10 mouse cellular contexts compared by ENCODE assay signal in genomic region chr7:100215976-100216375, GRCm38 (mm10). TPM values are rescaled to one million over a fixed set of nuclear protein-coding genes. Genes with fewer than 3 reads are reported as not detected.
DNase-seq lines count a peak whose midpoint lies in the region; ATAC-seq lines count a peak whose summit lies in the region.
"Had no signal": no experiment of that assay in that cellular context is flagged by ENCODE, and none has a peak within 500 bp of the region (broad histone marks: within the 10 kb centered on the region; RNA-seq: fewer than 3 reads in every experiment).

No protein-coding gene starts in this region.

- no peaks in the 10 kb centered on the region for H3K9me3 ChIP-seq in forebrain, embryonic 13.5 days (replicated peaks)
- H3K9me3 ChIP-seq in forebrain, embryonic 11.5 days (ENCODE audit: control insufficient read depth, low read length): no peaks in the 10 kb centered on the region
- H3K9me3 ChIP-seq in neural tube, embryonic 11.5 days (ENCODE audit: control insufficient read depth, low read length): no peaks in the 10 kb centered on the region
- no peaks in the 10 kb centered on the region for H3K9me3 ChIP-seq in neural tube, embryonic 14.5 days (ENCODE audit: control insufficient read depth, low read length)
- H3K9me3 ChIP-seq: limb, embryonic 13.5 days had no signal

- no peak overlapping the region for H3K27ac ChIP-seq in forebrain, embryonic 13.5 days
- H3K27ac ChIP-seq in forebrain, embryonic 11.5 days (ENCODE audit: low read depth, low read length): no peak overlapping the region
- 0 out of 2 replicates have a peak overlapping the region, but pooled peaks have one; percentile 49 for H3K27ac ChIP-seq in neural tube, embryonic 11.5 days (ENCODE audit: low read depth, low read length)
- H3K27ac ChIP-seq in neural tube, embryonic 14.5 days (ENCODE audit: low read depth, low read length): no peak overlapping the region; the same call in 1 of the 2 replicates
- H3K27ac ChIP-seq: limb, embryonic 13.5 days had no signal

- H3K4me2 ChIP-seq in forebrain, embryonic 13.5 days: 0 out of 2 replicates have a peak overlapping the region, but pooled peaks have one; percentile 6
- H3K4me2 ChIP-seq in forebrain, embryonic 11.5 days (ENCODE audit: low read depth, low read length, severe bottlenecking): no peak overlapping the region
- H3K4me2 ChIP-seq in neural tube, embryonic 11.5 days (ENCODE audit: low read depth): peak overlapping the region; percentile 14; the same call in 1 of the 2 replicates
- peak overlapping the region; percentile 30 for H3K4me2 ChIP-seq in neural tube, embryonic 14.5 days (ENCODE audit: low read depth, low read length)
- H3K4me2 ChIP-seq: limb, embryonic 13.5 days had no signal

- WGBS in forebrain, embryonic 13.5 days: 40% methylated on average over 10 of the region's 10 CpGs
- 58% methylated on average over 10 of the region's 10 CpGs for WGBS in forebrain, embryonic 11.5 days
- 39% methylated on average over 10 of the region's 10 CpGs for WGBS in neural tube, embryonic 11.5 days
- 12% methylated on average over 10 of the region's 10 CpGs for WGBS in neural tube, embryonic 14.5 days

- H3K4me3 ChIP-seq in forebrain, embryonic 13.5 days: no peak overlapping the region
- no peak overlapping the region for H3K4me3 ChIP-seq in forebrain, embryonic 11.5 days (ENCODE audit: low read depth, low read length)
- no peak overlapping the region for H3K4me3 ChIP-seq in neural tube, embryonic 11.5 days (ENCODE audit: low read depth, low read length)
- no peak overlapping the region for H3K4me3 ChIP-seq in neural tube, embryonic 14.5 days (ENCODE audit: low read depth, low read length)
- H3K4me3 ChIP-seq: limb, embryonic 13.5 days had no signal

- peaks cover 2% of the 10 kb centered on the region; the same call in 1 of the 2 replicates for H3K27me3 ChIP-seq in forebrain, embryonic 13.5 days
- no peaks in the 10 kb centered on the region for H3K27me3 ChIP-seq in forebrain, embryonic 11.5 days (ENCODE audit: control insufficient read depth, insufficient read depth, low read length)
- no peaks in the 10 kb centered on the region for H3K27me3 ChIP-seq in neural tube, embryonic 11.5 days (ENCODE audit: control insufficient read depth, insufficient read depth, low read length)
- no peaks in the 10 kb centered on the region for H3K27me3 ChIP-seq in neural tube, embryonic 14.5 days (ENCODE audit: control insufficient read depth, insufficient read depth, low read length)

- H3K36me3 ChIP-seq in forebrain, embryonic 13.5 days (ENCODE audit: poor library complexity, severe bottlenecking): no peaks in the 10 kb centered on the region
- no peaks in the 10 kb centered on the region for H3K36me3 ChIP-seq in forebrain, embryonic 11.5 days (ENCODE audit: control insufficient read depth, insufficient read depth, low read length)
- no peaks in the 10 kb centered on the region for H3K36me3 ChIP-seq in neural tube, embryonic 11.5 days (ENCODE audit: control insufficient read depth, insufficient read depth, low read length)
- H3K36me3 ChIP-seq in neural tube, embryonic 14.5 days (ENCODE audit: control insufficient read depth, insufficient read depth, low read length): no peaks in the 10 kb centered on the region
- H3K36me3 ChIP-seq: limb, embryonic 13.5 days had no signal

- no peak for DNase-seq in forebrain, embryonic 11.5 days (ENCODE audit: low spot score)
- no peak for DNase-seq in neural tube, embryonic 11.5 days (ENCODE audit: low spot score)
- DNase-seq in neural tube, embryonic 10.5 days (ENCODE audit: extremely low spot score, low spot score): no peak
- DNase-seq in lung, postnatal 25 days (ENCODE audit: low spot score): peak; percentile 9
- no peak for DNase-seq in thymus, postnatal 0 days (ENCODE audit: low spot score)
- DNase-seq: right cerebral cortex, postnatal 25 days had no signal

- no peak overlapping the region for H3K9ac ChIP-seq in forebrain, embryonic 13.5 days
- H3K9ac ChIP-seq in forebrain, embryonic 11.5 days (ENCODE audit: low read length): no peak overlapping the region
- H3K9ac ChIP-seq in neural tube, embryonic 11.5 days (ENCODE audit: low read length): no peak overlapping the region
- H3K9ac ChIP-seq in neural tube, embryonic 14.5 days (replicated peaks; ENCODE audit: low read depth, low read length): no peak overlapping the region
- H3K9ac ChIP-seq: limb, embryonic 13.5 days had no signal

- ATAC-seq in forebrain, embryonic 13.5 days: no peak
- no peak for ATAC-seq in forebrain, embryonic 11.5 days (replicated peaks; ENCODE audit: low FRiP score)
- ATAC-seq in neural tube, embryonic 11.5 days (ENCODE audit: insufficient read depth, low FRiP score, low TSS enrichment): no peak
- ATAC-seq in neural tube, embryonic 14.5 days (ENCODE audit: low read depth): no peak
- no peak for ATAC-seq in activated CD4-positive, CD25-positive, alpha-beta regulatory T cell, adult 4 months

- peaks cover 7% of the 10 kb centered on the region; the same call in 1 of the 2 replicates for H3K4me1 ChIP-seq in forebrain, embryonic 13.5 days
- no peaks in the 10 kb centered on the region for H3K4me1 ChIP-seq in forebrain, embryonic 11.5 days (replicated peaks; ENCODE audit: control insufficient read depth, insufficient read depth, low read length)
- peaks cover 5% of the 10 kb centered on the region for H3K4me1 ChIP-seq in neural tube, embryonic 11.5 days (ENCODE audit: control insufficient read depth, insufficient read depth, low read length)
- peaks cover 7% of the 10 kb centered on the region; the same call in 1 of the 2 replicates for H3K4me1 ChIP-seq in neural tube, embryonic 14.5 days (ENCODE audit: control insufficient read depth, insufficient read depth, low read length)

RNA-seq across cellular contexts. Expression of gene Pgm2l1, which starts 11.2 kb away (rescaled TPM):
- polyA plus RNA-seq in forebrain, embryonic 13.5 days (2015; fragmentation: Nextera tagmentation; extraction: Ambion mirVana): 9.5 and 10.3 TPM in 2 replicates
- polyA plus RNA-seq in forebrain, embryonic 11.5 days (2014; fragmentation: Nextera tagmentation; extraction: Ambion mirVana): 5.2 and 6.2 TPM in 2 replicates
- polyA plus RNA-seq in neural tube, embryonic 11.5 days (2014; fragmentation: Nextera tagmentation; extraction: Ambion mirVana): 8.9 and 10.4 TPM in 2 replicates
- polyA plus RNA-seq in neural tube, embryonic 14.5 days (2014; fragmentation: Nextera tagmentation; extraction: Ambion mirVana): 31.0 and 38.5 TPM in 2 replicates
- polyA plus RNA-seq in thymus, postnatal 0 days (2015; fragmentation: Nextera tagmentation; extraction: Ambion mirVana): 3.3 and 3.9 TPM in 2 replicates
- 1 to 10 TPM; 3.7 to 3.8 TPM for polyA plus RNA-seq in activated CD4-positive, CD25-positive, alpha-beta regulatory T cell, adult 4 months (2017; shearing (Covaris generic))

RNA-seq across cellular contexts. Expression of gene Kcne3, which starts 39.7 kb away (rescaled TPM):
- polyA plus RNA-seq in forebrain, embryonic 13.5 days (2015; fragmentation: Nextera tagmentation; extraction: Ambion mirVana): 1.4 and 2.0 TPM in 2 replicates
- polyA plus RNA-seq in forebrain, embryonic 11.5 days (2014; fragmentation: Nextera tagmentation; extraction: Ambion mirVana): 3.3 and 4.1 TPM in 2 replicates
- 2.4 and 3.8 TPM in 2 replicates for polyA plus RNA-seq in neural tube, embryonic 11.5 days (2014; fragmentation: Nextera tagmentation; extraction: Ambion mirVana)
- polyA plus RNA-seq in neural tube, embryonic 14.5 days (2014; fragmentation: Nextera tagmentation; extraction: Ambion mirVana): 0.62 TPM in 1 of 2 replicates, not detected in the other
- 1.7 and 2.3 TPM in 2 replicates for polyA plus RNA-seq in thymus, postnatal 0 days (2015; fragmentation: Nextera tagmentation; extraction: Ambion mirVana)
- not detected for polyA plus RNA-seq in activated CD4-positive, CD25-positive, alpha-beta regulatory T cell, adult 4 months (2017; shearing (Covaris generic))

RNA-seq across cellular contexts. Expression of gene Lipt2, which starts 56.9 kb away (rescaled TPM):
- polyA plus RNA-seq in forebrain, embryonic 13.5 days (2015; fragmentation: Nextera tagmentation; extraction: Ambion mirVana): 16.3 and 17.1 TPM in 2 replicates
- polyA plus RNA-seq in forebrain, embryonic 11.5 days (2014; fragmentation: Nextera tagmentation; extraction: Ambion mirVana): 20.4 and 22.5 TPM in 2 replicates
- 22.9 and 24.2 TPM in 2 replicates for polyA plus RNA-seq in neural tube, embryonic 11.5 days (2014; fragmentation: Nextera tagmentation; extraction: Ambion mirVana)
- 17.6 and 19.1 TPM in 2 replicates for polyA plus RNA-seq in neural tube, embryonic 14.5 days (2014; fragmentation: Nextera tagmentation; extraction: Ambion mirVana)
- 8.3 and 9.0 TPM in 2 replicates for polyA plus RNA-seq in thymus, postnatal 0 days (2015; fragmentation: Nextera tagmentation; extraction: Ambion mirVana)
- polyA plus RNA-seq in activated CD4-positive, CD25-positive, alpha-beta regulatory T cell, adult 4 months (2017; shearing (Covaris generic)): under 1 TPM in 1 of 2 experiments, not detected in 1; 0.56 TPM
